Mouse (Mus musculus): ENCODE measurements around the gene Xrcc3. TPM values are rescaled to one million over a fixed set of nuclear protein-coding genes. Genes with fewer than 3 reads are reported as not detected.
A peak's percentile ranks its signal among the peaks of the same experiment; 100 is the strongest.

Gene Xrcc3
- total RNA-seq, 2 experiments from 2014 or later = 4.6 TPM

GRCm38 (mm10) chr12:111785174-111785573, 28.5 kb downstream of the Xrcc3 start:
- DNase-seq (ENCODE audit: low spot score in 2 of 2) = no peak
- intact Hi-C loops (cut with DNase I) = no loop called here

- DNase-seq (ENCODE audit: low spot score in 2 of 2) = no peak
- intact Hi-C loops (cut with DNase I) = no loop called here
Measured at GRCm38 (mm10) chr12:111779544-111779943, 34.1 kb downstream of the Xrcc3 start.

- no peak for DNase-seq (ENCODE audit: low spot score in 2 of 2)
- intact Hi-C loops (cut with DNase I) = no loop called here
Measured at GRCm38 (mm10) chr12:111777919-111778318, 35.8 kb downstream of the Xrcc3 start.

- intact Hi-C loops (cut with DNase I) = no loop called here
- DNase-seq (ENCODE audit: low spot score in 2 of 2) = no peak
Measured at GRCm38 (mm10) chr12:111774845-111775244, 38.8 kb downstream of the Xrcc3 start.

- no peak for DNase-seq (ENCODE audit: low spot score in 2 of 2)
- intact Hi-C loops (cut with DNase I) = no loop called here
Measured at GRCm38 (mm10) chr12:111774156-111774555, 39.5 kb downstream of the Xrcc3 start.

GRCm38 (mm10) chr12:111770651-111771050, 43.0 kb downstream of the Xrcc3 start:
- DNase-seq (ENCODE audit: low spot score in 2 of 2) = no peak
- intact Hi-C loops (cut with DNase I) = no loop called here

- DNase-seq (ENCODE audit: low spot score in 2 of 2) = no peak
- intact Hi-C loops (cut with DNase I) = no loop called here
Measured at GRCm38 (mm10) chr12:111769816-111770577, 43.7 kb downstream of the Xrcc3 start.

- intact Hi-C loops (cut with DNase I) = no loop called here
- DNase-seq (ENCODE audit: low spot score in 2 of 2) = no peak
Measured at GRCm38 (mm10) chr12:111769306-111769705, 44.4 kb downstream of the Xrcc3 start.

GRCm38 (mm10) chr12:111768322-111768928, 45.2 kb downstream of the Xrcc3 start:
- intact Hi-C loops (cut with DNase I) = no loop called here
- DNase-seq (ENCODE audit: low spot score in 2 of 2) = no peak

- intact Hi-C loops (cut with DNase I) = no loop called here
- no peak for DNase-seq (ENCODE audit: low spot score in 2 of 2)
Measured at GRCm38 (mm10) chr12:111766313-111767236, 47.1 kb downstream of the Xrcc3 start.

- intact Hi-C loops (cut with DNase I) = no loop called here
- peak in 1 of 2 experiments; percentile 50 for DNase-seq (ENCODE audit: low spot score in 2 of 2)
Measured at GRCm38 (mm10) chr12:111762620-111763280, 50.9 kb downstream of the Xrcc3 start.

GRCm38 (mm10) chr12:111760306-111760908, 53.3 kb downstream of the Xrcc3 start:
- intact Hi-C loops (cut with DNase I) = no loop called here
- no peak for DNase-seq (ENCODE audit: low spot score in 2 of 2)

- peak; percentile 39 to 45 for DNase-seq (ENCODE audit: low spot score in 2 of 2)
- intact Hi-C loops (cut with DNase I) = no loop called here
Measured at GRCm38 (mm10) chr12:111759176-111760061, 54.3 kb downstream of the Xrcc3 start.

GRCm38 (mm10) chr12:111758381-111759175, 55.1 kb downstream of the Xrcc3 start, which contains the start of gene Klc1:
Gene Klc1, plus strand, starts transcription at chr12:111758849.
- DNase-seq (ENCODE audit: low spot score in 2 of 2) = peak; percentile 83 to 89
- intact Hi-C loops (cut with DNase I) = no loop called here

GRCm38 (mm10) chr12:111757561-111758325, 55.9 kb downstream of the Xrcc3 start:
- no peak for DNase-seq (ENCODE audit: low spot score in 2 of 2)
- intact Hi-C loops (cut with DNase I) = no loop called here

- no peak for DNase-seq (ENCODE audit: low spot score in 2 of 2)
- intact Hi-C loops (cut with DNase I) = no loop called here
Measured at GRCm38 (mm10) chr12:111756698-111757082, 57.0 kb downstream of the Xrcc3 start.
